In the genomic region with DNA sequence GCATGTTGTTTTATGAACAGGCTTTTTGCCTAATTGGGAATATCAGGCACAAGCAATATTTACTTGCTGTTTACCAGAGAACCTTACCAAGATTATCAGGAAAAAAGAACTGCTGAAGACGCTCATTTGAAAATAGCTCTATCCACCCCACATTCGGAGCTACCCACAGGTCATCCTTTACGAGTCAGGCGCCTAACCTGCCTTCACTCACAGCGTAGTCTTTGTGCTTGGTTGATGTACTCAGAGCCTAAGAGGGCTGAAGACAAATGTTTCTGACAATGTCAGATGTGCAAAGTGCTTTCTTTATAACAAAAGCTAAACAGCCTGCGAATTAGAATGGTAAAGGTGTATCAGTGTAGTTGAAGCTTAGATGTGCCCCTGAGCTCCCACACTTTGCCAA, we compare ENCODE assay signal across 9 mouse cellular contexts. TPM values are rescaled to one million over a fixed set of nuclear protein-coding genes. Genes with fewer than 3 reads are reported as not detected.
DNase-seq lines count a peak whose midpoint lies in the region; ATAC-seq and TF ChIP-seq lines count a peak whose summit lies in the region.
"Had no signal": no experiment of that assay in that cellular context is flagged by ENCODE, and none has a peak within 500 bp of the region (broad histone marks: within the 10 kb centered on the region; RNA-seq: fewer than 3 reads in every experiment).

No protein-coding gene starts in this region.

- no peak for DNase-seq in heart, adult 2 months
- DNase-seq in ES-E14 (ENCODE audit: low read depth, low spot score) (no peak), liver (peak; percentile 20)
- no peak for DNase-seq in frontal cortex, postnatal 25 days (ENCODE audit: low spot score in 2 of 2)
- no peak for DNase-seq in layer of hippocampus, postnatal 36 days
- no peak for DNase-seq in kidney, adult 9 months

- no peaks in the 10 kb centered on the region for H3K27me3 ChIP-seq in heart, embryonic 14.5 days (ENCODE audit: control insufficient read depth, insufficient read depth, low read length)
- H3K27me3 ChIP-seq in heart, adult 2 months (ENCODE audit: control insufficient read depth, insufficient read depth, low read length), result no peaks in the 10 kb centered on the region
- H3K27me3 ChIP-seq in forebrain, embryonic 12.5 days, result no peaks in the 10 kb centered on the region

- TF ChIP-seq POLR2A in heart, adult 2 months (IDR thresholded peaks at IDR 0.05; ENCODE audit: insufficient read depth, low read depth, low read length), result no peak

- H3K9ac ChIP-seq in heart, embryonic 14.5 days (ENCODE audit: low read length), result peak overlapping the region; percentile 82
- H3K9ac ChIP-seq in heart, adult 2 months (ENCODE audit: low read depth, low read length), result no peak overlapping the region
- peak overlapping the region; percentile 38; the same call in 1 of the 2 replicates for H3K9ac ChIP-seq in ES-E14 (ENCODE audit: insufficient read depth, low read depth, low read length, poor library complexity, severe bottlenecking)
- peak overlapping the region; percentile 36 for H3K9ac ChIP-seq in forebrain, embryonic 12.5 days

- WGBS in heart, embryonic 14.5 days, result 47% methylated on average over 6 of the region's 6 CpGs
- WGBS in heart, adult 2 months, result 75% methylated on average over 6 of the region's 6 CpGs
- 20% methylated on average over 6 of the region's 6 CpGs for WGBS in forebrain, embryonic 12.5 days

- H3K4me3 ChIP-seq in heart, embryonic 14.5 days (ENCODE audit: control insufficient read depth in 1 of 2, insufficient read depth in 1 of 2, low read depth in 1 of 2, low read length in 2 of 2), result peak overlapping the region in 1 of 2 experiments; percentile 44; a peak in 1 of 4 replicates
- no peak overlapping the region for H3K4me3 ChIP-seq in heart, adult 2 months
- no peak overlapping the region for H3K4me3 ChIP-seq in ES-E14 (ENCODE audit: insufficient read depth in 1 of 2, low read depth in 1 of 2, low read length in 2 of 2, poor library complexity in 1 of 2, severe bottlenecking in 1 of 2)
- no peak overlapping the region; the same call in 1 of the 2 replicates for H3K4me3 ChIP-seq in forebrain, embryonic 12.5 days (replicated peaks)

- H3K4me2 ChIP-seq in heart, embryonic 14.5 days (ENCODE audit: low read length), result peak overlapping the region; percentile 77; the same call in 1 of the 2 replicates
- peak overlapping the region; percentile 65 for H3K4me2 ChIP-seq in forebrain, embryonic 12.5 days

- no peak for ATAC-seq in heart, embryonic 14.5 days (ENCODE audit: insufficient number of reproducible peaks, insufficient read depth, low FRiP score, low read depth)
- ATAC-seq in forebrain, embryonic 12.5 days (ENCODE audit: low FRiP score), result no peak

- no peak for TF ChIP-seq EP300 in heart, adult 2 months (IDR thresholded peaks at IDR 0.05; ENCODE audit: insufficient read depth, low read depth, low read length)

- H3K9me3 ChIP-seq in heart, embryonic 14.5 days (ENCODE audit: control insufficient read depth, low read length), result no peaks in the 10 kb centered on the region
- H3K9me3 ChIP-seq in ES-E14 (ENCODE audit: control insufficient read depth, insufficient read depth, low read depth, low read length), result no peaks in the 10 kb centered on the region
- no peaks in the 10 kb centered on the region for H3K9me3 ChIP-seq in forebrain, embryonic 12.5 days

- H3K79me2 ChIP-seq in heart, adult 2 months (replicated peaks; ENCODE audit: control insufficient read depth, insufficient read depth, low read length), result no peaks in the 10 kb centered on the region

- intact Hi-C loops in heart, adult 2 months (cut with DNase I), result loop anchor here (10.0 kb wide), 1 partner anchor 1800 kb away; a partner anchor contains a TSS

- no peaks in the 10 kb centered on the region for H3K36me3 ChIP-seq in heart, embryonic 14.5 days (ENCODE audit: control insufficient read depth, insufficient read depth, low read length)
- no peaks in the 10 kb centered on the region for H3K36me3 ChIP-seq in heart, adult 2 months (ENCODE audit: control insufficient read depth, insufficient read depth, low read length)
- no peaks in the 10 kb centered on the region for H3K36me3 ChIP-seq in ES-E14 (ENCODE audit: control insufficient read depth, insufficient read depth, low read length, poor library complexity, severe bottlenecking)
- no peaks in the 10 kb centered on the region for H3K36me3 ChIP-seq in forebrain, embryonic 12.5 days (replicated peaks)

- H3K27ac ChIP-seq in heart, embryonic 14.5 days (replicated peaks in 1 of 2; ENCODE audit: control insufficient read depth in 1 of 2, insufficient read depth in 1 of 2, low read depth in 2 of 2, low read length in 2 of 2), result peak overlapping the region; percentile 80 to 87
- H3K27ac ChIP-seq in heart, adult 2 months, result no peak overlapping the region
- peak overlapping the region; percentile 40; the same call in 1 of the 2 replicates for H3K27ac ChIP-seq in ES-E14 (ENCODE audit: insufficient read depth, low read depth, low read length, poor library complexity, severe bottlenecking)
- peak overlapping the region; percentile 93 for H3K27ac ChIP-seq in forebrain, embryonic 12.5 days

- H3K4me1 ChIP-seq in heart, embryonic 14.5 days (ENCODE audit: control insufficient read depth in 2 of 2, insufficient read depth in 2 of 2, low read length in 2 of 2), result peaks cover 7 to 34% of the 10 kb centered on the region in 2 experiments
- peaks cover 2% of the 10 kb centered on the region; the same call in 1 of the 2 replicates for H3K4me1 ChIP-seq in heart, adult 2 months (ENCODE audit: control insufficient read depth, insufficient read depth, low read length)
- H3K4me1 ChIP-seq in ES-E14 (ENCODE audit: control insufficient read depth in 2 of 2, insufficient read depth in 2 of 2, low read length in 2 of 2, poor library complexity in 1 of 2), result peaks cover 0 to 2% of the 10 kb centered on the region in 2 experiments; a peak in 2 of 4 replicates
- H3K4me1 ChIP-seq in forebrain, embryonic 12.5 days, result peaks cover 47% of the 10 kb centered on the region

- in situ Hi-C loops in ES-E14 (cut with MboI; ENCODE audit: low sequenced_read_pairs in 2 of 2, unreplicated experiment in 2 of 2), result no loop called here

- no peak for TF ChIP-seq CTCF in heart, adult 2 months (IDR thresholded peaks at IDR 0.05)

TF ChIP-seq in ES-E14, 5 proteins besides CTCF, POLR2A, EP300 and RAD21:
- no peak for TF ChIP-seq ZNF384 (IDR thresholded peaks at IDR 0.05; ENCODE audit: low read depth, low read length)
- no peak for TF ChIP-seq HCFC1 (IDR thresholded peaks at IDR 0.05; ENCODE audit: borderline replicate concordance, insufficient read depth, low read length)
- TF ChIP-seq CHD2 (IDR thresholded peaks at IDR 0.05; ENCODE audit: low read depth, low read length), result no peak
- TF ChIP-seq MAFK (IDR thresholded peaks at IDR 0.05; ENCODE audit: insufficient read depth, low read depth, low read length), result no peak
- no peak for TF ChIP-seq ZC3H11A (IDR thresholded peaks at IDR 0.05; ENCODE audit: borderline replicate concordance, low read depth, low read length)

RNA-seq across cellular contexts. Expression of a gene that starts 1.1 kb away (rescaled TPM):
- polyA plus RNA-seq in heart, embryonic 14.5 days (2014; fragmentation: Nextera tagmentation; extraction: Ambion mirVana), result 70.6 and 84.8 TPM in 2 replicates
- 10 to 100 TPM in 1 of 2 experiments, 1 to 10 TPM in 1; 9.1 to 13.1 TPM for total RNA-seq in heart, adult 2 months (2021)
- 1.1 and 1.7 TPM in 2 replicates for polyA plus RNA-seq in heart, adult 2 months (2012; rRNA removed)
- total RNA-seq in ES-E14 (2012; rRNA removed), result 874 and 1,089 TPM in 2 replicates
- 166 and 188 TPM in 2 replicates for polyA plus RNA-seq in forebrain, embryonic 12.5 days (2016; fragmentation: Nextera tagmentation; extraction: Ambion mirVana)
- total RNA-seq in layer of hippocampus, postnatal 36 days (2021), result 10 to 100 TPM; 56.6 to 72.6 TPM

RNA-seq across cellular contexts. Expression of a gene that starts 2.7 kb away (rescaled TPM):
- polyA plus RNA-seq in heart, embryonic 14.5 days (2014; fragmentation: Nextera tagmentation; extraction: Ambion mirVana), result 2.0 TPM in 1 of 2 replicates, not detected in the other
- total RNA-seq in heart, adult 2 months (2021), result not detected
- polyA plus RNA-seq in heart, adult 2 months (2012; rRNA removed), result not detected in 2 replicates
- 657 and 889 TPM in 2 replicates for total RNA-seq in ES-E14 (2012; rRNA removed)
- 13.9 and 15.0 TPM in 2 replicates for polyA plus RNA-seq in forebrain, embryonic 12.5 days (2016; fragmentation: Nextera tagmentation; extraction: Ambion mirVana)
- total RNA-seq in layer of hippocampus, postnatal 36 days (2021), result 1 to 10 TPM in 1 of 2 experiments, not detected in 1; 2.6 TPM
- polyA plus RNA-seq: urinary bladder, adult 2 months had no signal

RNA-seq across cellular contexts. Expression of a gene that starts 3.0 kb away (rescaled TPM):
- polyA plus RNA-seq in heart, embryonic 14.5 days (2014; fragmentation: Nextera tagmentation; extraction: Ambion mirVana), result 0.38 and 0.58 TPM in 2 replicates
- 1 to 10 TPM; 1.9 to 2.3 TPM for total RNA-seq in heart, adult 2 months (2021)
- not detected in 2 replicates for polyA plus RNA-seq in heart, adult 2 months (2012; rRNA removed)
- total RNA-seq in ES-E14 (2012; rRNA removed), result 634 and 879 TPM in 2 replicates
- polyA plus RNA-seq in forebrain, embryonic 12.5 days (2016; fragmentation: Nextera tagmentation; extraction: Ambion mirVana), result 3.0 and 5.2 TPM in 2 replicates
- total RNA-seq in layer of hippocampus, postnatal 36 days (2021), result 10 to 100 TPM in 1 of 2 experiments, 1 to 10 TPM in 1; 7.8 to 11.4 TPM
- polyA plus RNA-seq: urinary bladder, adult 2 months had no signal

RNA-seq across cellular contexts. Expression of a gene that starts 3.9 kb away (rescaled TPM):
- 5.3 and 7.2 TPM in 2 replicates for polyA plus RNA-seq in heart, embryonic 14.5 days (2014; fragmentation: Nextera tagmentation; extraction: Ambion mirVana)
- total RNA-seq in heart, adult 2 months (2021), result 1 to 10 TPM; 2.3 to 2.5 TPM
- polyA plus RNA-seq in heart, adult 2 months (2012; rRNA removed), result not detected in 2 replicates
- total RNA-seq in ES-E14 (2012; rRNA removed), result 619 and 849 TPM in 2 replicates
- 44.0 and 46.6 TPM in 2 replicates for polyA plus RNA-seq in forebrain, embryonic 12.5 days (2016; fragmentation: Nextera tagmentation; extraction: Ambion mirVana)
- 1 to 10 TPM; 6.4 to 8.5 TPM for total RNA-seq in layer of hippocampus, postnatal 36 days (2021)

RNA-seq across cellular contexts. Expression of a gene that starts 25.7 kb away (rescaled TPM):
- 9.4 and 9.6 TPM in 2 replicates for polyA plus RNA-seq in heart, embryonic 14.5 days (2014; fragmentation: Nextera tagmentation; extraction: Ambion mirVana)
- 10 to 100 TPM; 24.4 to 26.4 TPM for total RNA-seq in heart, adult 2 months (2021)
- 3.5 and 12.7 TPM in 2 replicates for polyA plus RNA-seq in heart, adult 2 months (2012; rRNA removed)
- total RNA-seq in ES-E14 (2012; rRNA removed), result 1,775 and 2,433 TPM in 2 replicates
- 23.9 and 32.5 TPM in 2 replicates for polyA plus RNA-seq in forebrain, embryonic 12.5 days (2016; fragmentation: Nextera tagmentation; extraction: Ambion mirVana)
- total RNA-seq in layer of hippocampus, postnatal 36 days (2021), result 10 to 100 TPM; 49.4 to 52.0 TPM

Comparison
In these comparisons a context has a peak if more than half of its experiments do, and no peak if none do; other contexts are left out.
1. RNA of a gene that starts 1.1 kb away (total RNA-seq): 874 to 1,089 TPM in ES-E14; 56.6 to 72.6 TPM in layer of hippocampus, postnatal 36 days and 9.1 to 13.1 TPM in heart, adult 2 months; every median in the first group is over 10 times any median in the second.
2. RNA of a gene that starts 2.7 kb away (total RNA-seq): 657 to 889 TPM in ES-E14; 2.6 TPM in layer of hippocampus, postnatal 36 days and not detected in heart, adult 2 months; every median in the first group is over 100 times any median in the second.
3. RNA of a gene that starts 3.0 kb away (total RNA-seq): 634 to 879 TPM in ES-E14; 7.8 to 11.4 TPM in layer of hippocampus, postnatal 36 days and 1.9 to 2.3 TPM in heart, adult 2 months; every median in the first group is over 10 times any median in the second.